Mouse (Mus musculus) spleen, adult 2 months (tissue): Measurements from ENCODE around the gene Ccdc92b.

ENCODE experiments used
- CTCF ChIP-seq: fragments of 200-500 bp; IDR thresholded peaks from 2 replicates; pipeline ENCODE4 v1.5.1; 2011; ENCODE audit warnings: mild to moderate bottlenecking, inconsistent platforms; ENCODE audit not compliant: insufficient read depth, insufficient read length, insufficient replicate concordance; ENCODE audit errors: extremely low read depth
- POLR2A ChIP-seq: fragments of 200-500 bp; IDR thresholded peaks from 2 replicates; pipeline ENCODE4 v1.6.1; 2011; ENCODE audit warnings: low read depth, low read length, inconsistent platforms

DNA sequence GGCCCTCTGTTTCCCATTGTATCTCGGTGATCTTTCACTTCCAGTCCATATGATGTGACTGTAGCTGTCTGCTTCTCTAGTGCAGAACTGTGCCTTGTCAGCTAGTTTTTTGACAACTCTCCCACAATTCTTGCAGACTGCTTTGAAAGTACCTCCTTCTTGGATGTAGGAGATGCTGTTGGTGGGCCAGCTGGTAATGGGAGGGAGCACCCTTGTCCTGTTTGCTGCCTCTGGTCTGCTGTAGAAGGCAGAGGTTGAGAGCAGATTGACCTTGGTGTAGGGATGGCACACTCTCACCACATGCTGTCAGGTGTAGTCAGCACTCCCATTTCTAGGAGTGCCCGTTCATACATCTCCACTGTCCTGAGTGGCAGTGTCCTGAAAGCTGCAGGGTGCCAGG is 49.6 kb downstream of the Ccdc92b start:
- TF ChIP-seq CTCF (no peak), POLR2A (no peak)
